Mouse (Mus musculus): ENCODE results near the gene Cit. TPM values are rescaled to one million over a fixed set of nuclear protein-coding genes. Genes with fewer than 3 reads are reported as not detected.
"Not testable (repeated sequence)": the region's sequence is repeated elsewhere in the genome, so short reads cannot be mapped to it uniquely, and the experiment has no call there.

Gene Cit
- polyA plus RNA-seq (2012; rRNA removed), result 2.9 and 5.9 TPM in 2 replicates

DNA sequence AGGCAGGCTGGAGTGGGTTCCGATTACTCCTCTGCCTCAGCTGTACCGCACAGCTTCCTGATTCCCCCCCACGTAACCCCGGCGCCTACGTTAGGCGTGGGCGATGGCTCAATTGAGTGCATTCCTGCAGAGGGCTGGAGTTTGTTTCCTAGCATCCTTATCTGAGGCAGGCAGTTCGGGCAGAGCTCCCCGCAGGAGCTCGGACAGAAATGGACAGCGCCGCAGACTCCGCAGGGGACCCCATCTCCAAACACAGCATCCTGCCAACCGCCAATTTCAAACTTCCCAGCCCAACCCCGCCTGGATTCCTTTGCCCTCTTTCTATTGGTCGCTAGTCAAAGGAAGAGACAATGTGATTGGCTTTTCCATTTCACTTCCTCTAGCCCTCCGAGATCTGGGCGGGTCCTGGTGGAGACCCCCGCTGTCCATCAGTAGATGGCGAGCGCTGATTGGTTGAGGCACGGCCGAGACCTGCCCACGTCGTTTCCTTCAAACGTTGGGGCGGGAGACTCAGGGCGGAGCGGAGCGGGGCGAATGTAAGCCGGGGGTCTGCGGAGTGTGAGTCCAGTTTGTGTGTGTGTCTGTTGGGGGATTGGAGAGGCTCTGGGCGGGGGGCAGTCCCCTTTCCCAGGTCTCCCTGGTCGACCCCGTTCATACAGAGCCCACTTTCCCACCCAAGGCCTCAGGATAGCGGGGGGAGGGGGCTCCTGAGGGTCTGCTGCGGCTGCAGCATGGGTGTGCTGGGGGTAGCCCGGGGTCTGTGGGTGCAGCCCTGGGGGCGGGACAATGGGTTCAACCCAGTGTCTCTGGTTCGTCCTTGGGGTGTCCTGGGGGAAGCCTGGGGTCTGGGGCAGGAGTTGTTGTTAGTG is at the start of gene Cit:
Cit (plus strand) TSS at position 513 of the 869 bp plus-strand sequence.
- DNase-seq (ENCODE audit: low read depth, low spot score), result no peak
- WGBS, result under 1% methylated on average over 42 of the region's 42 CpGs

DNA sequence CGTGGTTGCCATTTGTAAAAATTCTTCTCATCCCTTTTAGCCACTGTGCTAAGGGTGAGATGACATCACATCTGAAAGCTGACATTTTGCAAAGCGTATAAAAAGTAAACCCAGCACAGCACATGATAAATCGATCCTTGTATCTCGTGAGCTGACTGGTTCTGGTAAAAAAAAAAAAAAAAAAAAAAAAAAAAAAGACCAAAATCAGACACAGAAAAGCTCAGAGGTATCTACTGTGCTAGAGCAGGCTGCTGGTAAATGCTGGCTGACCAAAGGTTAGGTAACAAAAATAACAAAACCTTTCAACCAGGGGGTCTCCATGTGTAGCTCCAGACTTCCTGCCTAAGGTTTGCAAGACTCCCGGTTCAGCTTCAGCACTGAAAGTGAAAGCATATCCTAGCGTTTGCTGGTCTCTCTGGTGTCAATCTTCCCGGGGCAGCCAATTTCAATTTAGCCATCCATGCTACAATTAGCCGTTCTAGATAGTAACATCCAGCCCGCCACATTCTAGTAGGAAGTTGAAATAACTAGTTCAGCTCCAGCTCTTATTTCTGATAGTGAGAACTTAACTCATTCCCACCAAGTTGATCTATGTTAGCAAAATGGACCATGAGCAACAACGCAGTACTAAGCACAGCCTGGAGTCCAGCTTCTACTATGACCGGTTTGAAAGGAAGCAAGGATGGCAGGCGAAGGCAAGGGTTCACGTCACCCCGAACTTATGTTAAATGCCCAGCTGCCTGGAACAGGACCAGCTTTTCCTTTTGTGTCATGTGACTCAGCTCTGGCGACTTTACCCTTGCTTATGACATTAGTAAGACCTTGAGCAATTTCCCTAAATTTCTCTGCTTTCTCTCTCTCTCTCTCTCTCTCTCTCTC is 45.8 kb upstream of the Cit start:
- WGBS, result 42% methylated on average over 15 of the region's 15 CpGs
- no peak for DNase-seq (ENCODE audit: low read depth, low spot score)

DNA sequence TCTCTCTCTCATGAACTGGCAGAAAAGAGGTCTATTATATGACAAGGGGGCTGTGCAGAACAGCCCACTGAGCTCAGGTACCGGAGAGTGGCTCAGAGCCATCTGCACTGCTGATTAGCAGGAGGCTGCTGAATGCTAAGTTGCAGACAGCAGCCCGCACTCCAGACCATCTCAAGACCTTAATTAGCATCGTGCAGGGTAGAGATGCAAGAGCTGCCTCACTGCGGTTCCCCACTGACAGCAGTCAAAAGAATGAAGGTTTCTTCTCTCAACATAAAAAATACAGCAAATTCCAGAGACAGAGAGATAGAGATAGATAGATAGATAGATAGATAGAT is 45.2 kb upstream of the Cit start:
- 55% methylated on average over 4 of the region's 4 CpGs for whole genome bisulfite sequencing
- DNase-seq (ENCODE audit: low read depth, low spot score), result no peak

DNA sequence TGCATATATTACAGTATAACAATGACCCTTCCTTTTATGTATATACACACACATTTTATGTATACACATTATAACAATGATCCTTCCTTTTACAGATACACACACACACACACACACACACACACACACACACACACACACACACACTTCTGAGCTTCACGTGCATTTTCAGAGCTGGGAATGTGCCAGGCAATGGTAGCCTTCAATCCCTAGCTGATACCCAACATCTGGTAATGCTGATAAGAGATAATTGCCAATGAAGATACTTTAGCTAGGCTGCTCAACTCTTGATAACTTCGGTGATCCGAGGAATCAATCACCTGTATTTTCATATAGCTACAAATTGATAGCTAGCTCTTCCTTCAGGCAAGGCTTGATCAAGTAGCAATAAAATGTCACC is 32.8 kb upstream of the Cit start:
- 82% methylated on average over 3 of the region's 3 CpGs for WGBS
- DNase-seq (ENCODE audit: low read depth, low spot score), result no peak

DNA sequence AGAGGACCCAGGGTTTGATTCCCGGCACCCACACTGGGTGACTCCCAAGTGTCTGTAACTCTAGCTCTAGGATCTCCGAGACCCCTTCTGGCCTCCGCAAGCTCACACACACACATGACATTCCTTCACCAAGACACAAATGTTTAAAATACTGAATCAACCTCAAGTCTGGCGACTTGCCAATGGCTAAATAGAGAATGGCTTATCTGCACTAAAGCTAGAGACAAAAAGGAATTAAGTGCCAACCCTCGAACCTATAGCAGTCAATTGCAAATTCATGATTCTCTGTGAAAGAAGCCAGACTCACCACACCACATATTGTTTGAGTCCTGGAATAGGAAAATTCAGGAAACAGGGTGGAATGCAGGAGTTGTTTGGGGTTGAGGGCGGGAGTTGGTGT is 28.1 kb upstream of the Cit start:
- DNase-seq (ENCODE audit: low read depth, low spot score), result no peak
- 55% methylated on average over 6 of the region's 6 CpGs for WGBS

DNA sequence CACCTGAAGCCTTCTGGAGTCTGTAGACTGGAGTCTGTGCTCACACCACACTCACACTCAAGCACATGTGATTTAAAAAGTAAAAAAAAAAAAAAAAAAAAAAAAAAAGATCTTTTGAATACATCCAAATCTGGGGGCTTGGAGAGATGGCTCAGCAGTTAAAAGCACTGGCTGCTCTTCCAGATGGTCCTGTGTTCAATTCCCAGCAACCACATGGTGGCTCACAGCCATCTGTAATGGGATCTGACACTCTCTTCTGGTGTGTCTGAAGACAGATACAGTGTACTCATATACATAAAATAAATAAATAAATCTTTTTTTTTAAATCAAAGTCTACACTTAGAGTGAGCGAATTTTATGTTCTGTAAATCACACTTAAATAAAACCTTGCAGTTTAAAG is 27.4 kb upstream of the Cit start:
- not testable (repeated sequence) for DNase-seq (ENCODE audit: low read depth, low spot score)
- WGBS, result 79% methylated on average over 1 of the region's 1 CpGs

DNA sequence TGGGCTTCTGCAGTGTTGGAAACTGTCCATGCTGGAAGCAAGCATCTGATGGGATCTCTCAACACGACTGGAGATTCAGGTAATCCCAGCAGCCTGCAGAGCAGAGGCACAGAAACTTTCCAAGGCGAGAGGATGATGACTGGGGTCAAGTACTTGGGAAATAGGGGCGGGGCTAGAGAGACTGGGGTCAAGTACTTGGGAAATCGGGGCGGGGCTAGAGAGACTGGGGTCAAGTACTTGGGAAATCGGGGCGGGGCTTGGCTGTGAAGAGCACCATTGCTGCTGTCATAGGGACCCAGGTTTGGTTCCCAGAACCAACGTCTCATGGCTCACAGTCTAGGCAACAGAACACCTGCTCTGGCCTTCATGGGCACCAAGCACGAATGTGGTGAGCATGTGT is 25.1 kb upstream of the Cit start:
- WGBS, result 64% methylated on average over 9 of the region's 9 CpGs
- no peak for DNase-seq (ENCODE audit: low read depth, low spot score)

DNA sequence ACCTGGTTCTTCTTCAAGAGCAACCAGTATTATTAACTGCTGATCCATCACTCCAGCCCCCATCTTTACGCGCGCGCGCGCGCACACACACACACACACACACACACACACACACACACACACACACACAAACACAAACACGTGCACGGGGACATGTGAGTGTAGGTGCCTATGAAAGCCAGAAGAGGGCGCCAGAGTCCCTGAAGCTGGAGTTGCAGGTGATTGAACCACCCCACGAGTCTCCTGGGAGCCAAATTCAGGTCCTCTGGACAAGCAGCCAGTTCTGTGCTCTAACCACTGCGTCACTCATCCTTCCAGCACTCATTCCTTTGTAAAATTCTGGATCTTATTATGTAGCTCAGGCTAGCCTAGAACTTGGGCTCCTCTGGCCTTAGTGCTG is 23.9 kb upstream of the Cit start:
- WGBS, result 91% methylated on average over 12 of the region's 12 CpGs
- DNase-seq (ENCODE audit: low read depth, low spot score), result no peak

DNA sequence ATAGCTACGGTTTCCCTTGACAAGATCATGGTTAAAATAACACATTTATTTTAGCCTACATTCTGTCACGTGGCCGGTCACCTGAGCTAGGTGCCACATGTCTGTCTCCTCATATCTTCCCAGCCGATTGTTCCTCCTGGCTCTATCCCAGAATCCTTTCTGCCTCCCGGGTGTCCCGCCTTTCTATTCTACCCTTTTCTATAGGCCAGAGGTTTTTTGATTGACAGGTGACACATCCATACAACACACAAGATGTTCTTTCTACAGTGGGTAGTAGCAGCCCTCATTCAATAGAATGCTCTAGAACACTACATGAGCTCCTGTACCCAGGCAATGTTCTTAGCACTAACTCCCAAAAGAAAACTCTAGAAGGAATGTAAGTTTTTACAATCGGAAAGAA is 23.2 kb upstream of the Cit start:
- DNase-seq (ENCODE audit: low read depth, low spot score), result no peak
- WGBS, result 81% methylated on average over 7 of the region's 7 CpGs

DNA sequence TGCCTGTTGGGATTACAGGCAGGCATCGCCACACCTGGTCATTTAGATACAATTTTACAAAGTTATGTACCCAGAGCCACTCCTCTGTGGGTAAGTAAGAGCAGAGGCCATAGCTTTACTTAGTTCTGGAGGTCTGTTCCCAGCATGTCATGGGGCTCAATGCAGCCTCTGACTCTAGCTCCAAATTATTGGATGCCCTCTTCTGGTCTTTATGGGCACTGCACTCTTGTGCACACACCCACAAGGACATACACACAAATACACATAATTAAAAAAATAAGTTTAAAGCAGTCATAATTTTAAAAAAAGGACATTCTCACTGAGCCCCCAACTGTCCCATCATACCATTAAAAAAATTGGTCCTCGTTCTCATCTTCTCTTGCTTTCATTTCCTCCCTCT is 12.3 kb upstream of the Cit start:
- WGBS, result 71% methylated on average over 2 of the region's 2 CpGs
- no peak for DNase-seq (ENCODE audit: low read depth, low spot score)

DNA sequence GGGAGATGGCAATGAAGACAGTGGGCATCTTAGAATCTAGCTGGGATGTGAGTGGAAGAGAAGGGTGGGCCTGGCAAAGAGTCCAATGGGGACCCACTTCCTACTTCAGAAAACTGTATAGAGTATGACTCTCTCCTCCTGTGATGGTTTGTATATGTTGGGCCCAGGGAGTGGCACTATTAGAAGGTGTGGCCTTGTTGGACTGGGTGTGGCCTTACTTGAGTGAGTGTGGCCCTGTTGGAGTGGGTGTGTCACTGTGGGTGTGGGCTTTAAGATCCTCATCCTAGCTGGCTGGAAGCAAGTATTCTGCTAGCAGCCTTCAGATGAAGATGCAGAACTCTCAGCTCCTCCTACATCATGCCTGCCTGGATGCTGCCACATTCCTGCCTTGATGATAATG is 11.3 kb upstream of the Cit start:
- not testable (repeated sequence) for DNase-seq (ENCODE audit: low read depth, low spot score)

DNA sequence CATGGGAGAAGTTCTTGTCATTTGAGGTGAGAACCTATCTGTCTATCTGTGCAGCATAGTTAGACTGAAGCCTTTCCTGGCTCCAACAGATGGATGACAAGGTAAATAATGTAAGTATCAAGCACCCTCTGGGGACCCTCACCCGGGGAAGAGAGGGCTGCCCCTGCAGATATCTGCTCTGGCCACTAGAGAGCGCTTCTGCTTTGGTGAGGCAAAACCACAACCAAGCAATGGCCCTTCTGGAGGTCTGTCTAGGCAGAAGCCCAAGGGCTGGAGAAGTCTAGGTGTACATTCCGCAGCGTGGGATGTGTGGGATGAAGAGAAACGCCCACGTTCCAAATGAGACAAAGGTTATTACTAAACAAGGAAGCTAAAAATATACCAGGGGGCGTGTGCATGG is 9.8 kb upstream of the Cit start:
- no peak for DNase-seq (ENCODE audit: low read depth, low spot score)
- 32% methylated on average over 7 of the region's 7 CpGs for WGBS

DNA sequence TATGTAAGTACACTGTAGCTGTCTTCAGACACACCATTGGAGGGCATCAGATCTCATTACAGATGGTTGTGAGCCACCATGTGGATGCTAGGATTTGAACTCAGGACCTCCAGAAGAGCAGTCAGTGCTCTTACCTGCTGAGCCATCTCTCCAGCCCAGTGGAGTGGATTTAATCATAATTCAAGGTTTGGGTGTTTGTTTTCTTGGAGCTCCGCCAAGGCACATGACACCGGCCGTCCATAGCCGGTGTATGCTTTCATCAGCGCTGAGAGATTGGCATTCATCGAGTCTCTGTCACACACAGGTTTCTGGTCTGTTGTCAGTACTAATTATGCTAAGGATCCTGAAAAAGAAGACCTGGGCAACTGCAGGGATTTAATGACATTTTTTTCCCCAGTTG is 7.0 kb upstream of the Cit start:
- WGBS, result 30% methylated on average over 6 of the region's 6 CpGs
- DNase-seq (ENCODE audit: low read depth, low spot score), result no peak

DNA sequence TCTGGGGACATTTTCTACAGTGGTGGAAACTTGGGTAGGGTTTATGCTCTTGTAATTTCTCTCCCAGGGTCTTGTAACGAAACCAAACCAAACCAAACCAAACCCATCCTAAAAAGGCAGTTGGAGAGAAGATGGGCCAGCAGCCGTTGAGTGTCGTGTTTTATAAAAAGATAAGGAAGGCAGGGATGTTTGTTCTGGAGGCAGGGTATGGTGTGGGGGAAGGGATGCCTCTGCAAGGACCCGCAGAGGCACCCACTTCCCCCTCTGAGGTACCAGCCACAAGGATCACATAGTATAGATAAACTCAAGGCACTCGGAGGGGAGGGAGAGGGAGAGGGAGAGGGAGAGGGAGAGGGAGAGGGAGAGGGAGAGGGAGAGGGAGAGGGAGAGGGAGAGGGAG is 4.6 kb upstream of the Cit start:
- 42% methylated on average over 5 of the region's 5 CpGs for WGBS
- DNase-seq (ENCODE audit: low read depth, low spot score), result no peak

DNA sequence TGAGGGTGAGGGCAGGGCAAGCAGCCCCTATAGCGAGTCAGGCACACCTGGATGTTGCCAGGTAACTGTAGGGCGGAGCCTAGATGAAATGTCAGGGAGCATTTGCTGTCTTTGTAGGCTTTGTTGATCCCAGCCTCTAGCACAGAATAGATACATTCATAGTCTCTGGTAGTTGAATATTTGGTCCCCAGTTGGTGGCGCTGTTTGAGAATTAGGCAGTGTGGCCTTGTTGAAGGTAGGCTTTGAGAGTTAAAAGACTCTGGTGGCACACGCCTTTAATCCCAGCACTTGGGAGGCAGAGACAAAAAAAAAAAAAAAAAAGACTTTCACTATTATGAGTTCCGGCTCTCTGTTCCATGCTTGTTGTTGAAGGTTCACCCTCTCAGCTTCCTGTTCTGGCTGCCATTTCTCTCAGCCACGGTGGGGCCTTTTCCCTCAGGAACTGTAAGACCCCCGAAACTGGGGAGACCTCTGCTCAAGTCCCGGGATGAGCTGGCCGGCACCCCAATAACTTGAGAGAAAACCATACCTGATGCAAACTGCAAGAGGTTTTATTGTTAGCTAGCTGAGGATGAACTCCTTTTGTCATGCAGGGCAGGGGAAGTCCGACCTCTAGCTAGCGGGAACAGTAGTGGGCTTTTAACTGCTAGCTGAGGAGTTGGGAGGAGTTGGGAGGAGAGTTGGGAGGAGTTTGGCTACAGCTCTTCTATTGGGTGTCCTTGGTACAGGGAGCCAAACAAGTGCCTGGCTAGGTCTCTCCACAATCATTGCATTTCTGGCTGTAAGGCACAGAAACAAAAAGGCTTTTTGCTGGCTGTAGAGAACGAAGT is 3.9 kb upstream of the Cit start:
- DNase-seq (ENCODE audit: low read depth, low spot score), result no peak
- 80% methylated on average over 12 of the region's 12 CpGs for WGBS

DNA sequence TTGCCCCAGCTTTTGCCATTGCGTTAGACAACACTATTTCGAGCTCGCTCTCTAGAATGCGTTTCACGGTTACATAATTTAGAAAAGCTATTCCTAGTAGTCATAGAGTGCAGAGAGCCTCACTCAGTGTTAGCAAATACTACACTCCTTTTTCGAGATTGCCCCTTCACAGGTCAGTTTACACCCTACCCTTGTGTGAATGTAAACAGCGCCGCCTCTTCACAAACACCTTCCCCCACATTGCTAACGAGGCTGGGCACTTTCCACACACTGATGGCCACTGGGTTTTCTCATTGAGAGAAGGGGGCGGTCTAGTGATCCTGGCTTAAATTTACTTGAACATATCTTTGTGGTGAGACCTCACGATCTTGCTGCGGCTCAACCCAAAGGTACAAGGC is 711 bp upstream of the Cit start:
- 1% methylated on average over 12 of the region's 12 CpGs for WGBS
- DNase-seq (ENCODE audit: low read depth, low spot score), result no peak

DNA sequence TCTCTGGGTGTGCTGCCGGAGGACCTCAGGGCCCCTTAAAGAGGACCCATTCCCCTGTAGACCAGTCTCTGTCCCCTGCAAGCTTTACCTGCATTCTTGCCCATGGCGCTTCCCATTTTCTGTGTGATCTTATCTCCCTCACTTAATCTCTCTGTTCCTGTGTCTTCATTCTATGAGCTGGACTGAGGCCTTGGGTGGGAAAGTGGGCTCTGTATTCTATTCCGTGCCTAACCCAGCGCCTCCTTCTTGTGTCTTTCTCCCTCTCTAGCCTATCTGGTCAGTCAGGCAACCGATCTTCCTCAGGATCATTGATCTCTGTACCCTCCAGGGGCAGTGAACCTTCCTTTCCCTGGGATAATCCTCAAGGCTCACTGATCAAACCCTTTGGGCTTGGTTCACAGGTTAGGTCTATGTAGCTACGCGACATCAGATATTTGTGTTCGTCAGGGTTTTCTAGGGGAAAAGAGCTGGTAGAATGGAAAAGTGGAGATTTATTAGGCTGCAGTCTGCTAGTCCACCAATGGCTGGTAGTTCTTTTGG is 627 bp downstream of the Cit start:
- no peak for DNase-seq (ENCODE audit: low read depth, low spot score)
- 40% methylated on average over 8 of the region's 8 CpGs for WGBS

DNA sequence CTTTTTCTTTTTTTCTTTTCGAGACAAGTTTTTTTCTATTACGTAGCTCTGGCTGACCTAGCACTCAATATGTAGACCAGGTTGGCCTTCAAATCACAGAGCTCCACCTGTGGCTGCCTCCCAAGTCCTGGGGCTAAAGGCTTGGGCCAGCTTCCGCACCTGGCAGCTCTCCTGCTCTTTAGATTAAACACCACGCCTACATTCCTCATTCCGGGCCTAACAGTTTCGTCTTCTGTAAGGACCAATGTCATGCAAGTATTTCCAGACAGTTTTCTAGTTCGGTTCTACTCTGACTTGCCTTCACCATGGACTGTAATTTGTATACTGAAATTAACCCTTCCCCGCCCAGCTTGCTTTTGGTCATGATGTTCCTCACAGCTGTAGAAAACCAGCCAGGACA is 2.1 kb downstream of the Cit start:
- DNase-seq (ENCODE audit: low read depth, low spot score), result no peak
- WGBS, result 37% methylated on average over 8 of the region's 8 CpGs

DNA sequence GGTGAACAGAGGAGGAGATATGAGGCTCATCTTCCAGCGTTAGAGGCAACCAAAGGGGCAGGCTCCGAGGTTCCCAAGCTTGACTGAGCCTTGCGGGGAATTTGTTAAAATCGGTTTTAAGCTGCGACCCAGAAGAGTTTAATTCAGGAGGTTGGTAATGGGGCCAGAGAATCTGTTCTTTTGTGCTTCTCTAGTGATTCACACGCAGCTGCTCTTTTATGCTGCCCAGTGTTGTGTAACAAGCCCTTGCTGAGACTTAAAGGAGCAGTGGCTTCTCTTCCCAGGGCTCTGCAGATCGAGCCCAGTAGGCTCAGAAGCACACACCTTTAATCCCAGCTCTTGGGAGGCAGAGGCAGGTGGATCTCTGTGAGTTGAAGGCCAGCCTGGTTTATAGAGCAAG is 3.4 kb downstream of the Cit start:
- no peak for DNase-seq (ENCODE audit: low read depth, low spot score)
- 87% methylated on average over 7 of the region's 7 CpGs for WGBS

DNA sequence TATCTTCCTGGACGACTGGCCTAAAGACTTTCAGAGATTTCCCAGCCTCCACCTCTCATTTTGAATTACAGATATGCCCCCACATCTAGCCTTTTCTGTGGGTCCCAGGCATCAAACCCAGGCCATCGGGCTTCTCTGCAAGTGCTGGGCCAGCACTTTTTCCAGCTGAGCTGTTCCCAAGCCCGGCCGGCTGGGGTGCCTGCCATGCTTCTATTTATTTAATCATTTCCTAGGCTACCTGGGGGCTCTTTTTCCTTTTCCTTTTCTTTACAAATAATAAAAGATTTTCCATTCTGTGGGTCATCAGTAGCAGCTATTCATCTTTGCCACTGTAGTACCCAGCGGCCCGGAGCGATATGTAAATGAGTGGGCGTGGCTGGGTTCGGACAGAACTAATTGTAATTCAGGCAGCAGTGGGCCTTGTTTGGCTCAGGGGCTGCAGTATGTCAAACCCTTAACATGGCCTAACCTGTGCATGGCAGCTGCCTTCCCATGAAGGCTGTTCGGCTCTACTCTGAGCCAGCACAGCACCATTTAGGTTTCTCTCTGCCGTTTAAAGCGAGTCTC is 4.3 kb downstream of the Cit start:
- WGBS, result 80% methylated on average over 12 of the region's 12 CpGs
- DNase-seq (ENCODE audit: low read depth, low spot score), result no peak
